Mouse (Mus musculus) frontal cortex, postnatal 14 days (tissue): Measurements from ENCODE around the gene Fto.

Experiments used
- DNase-seq, 2 experiments: peaks; one replicate each; pipeline ENCODE4 v3.0.0; 2022; ENCODE audit warnings: low spot score in 2 of 2

The Fto gene

DNA sequence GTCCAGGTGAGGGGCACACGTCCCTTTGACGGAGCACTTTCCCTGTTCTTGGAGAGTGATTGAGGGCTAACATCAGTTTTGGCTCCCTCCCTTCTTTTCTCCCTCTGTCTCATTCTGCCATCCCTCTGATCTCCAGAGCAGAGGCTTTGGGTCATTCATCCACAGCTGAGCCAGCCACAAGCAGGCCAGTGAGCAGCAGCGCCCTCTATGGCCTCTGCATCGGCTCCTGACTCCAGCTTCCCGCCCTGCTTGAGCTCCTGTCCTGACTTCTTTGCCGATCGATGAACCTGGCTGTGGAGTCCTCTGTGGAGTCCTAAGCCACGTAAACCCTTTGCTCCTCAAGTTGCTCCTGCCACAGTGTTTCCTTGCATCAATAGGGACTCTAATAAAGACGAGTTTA is 10.9 kb downstream of the Fto start:
- DNase-seq, result no peak

DNA sequence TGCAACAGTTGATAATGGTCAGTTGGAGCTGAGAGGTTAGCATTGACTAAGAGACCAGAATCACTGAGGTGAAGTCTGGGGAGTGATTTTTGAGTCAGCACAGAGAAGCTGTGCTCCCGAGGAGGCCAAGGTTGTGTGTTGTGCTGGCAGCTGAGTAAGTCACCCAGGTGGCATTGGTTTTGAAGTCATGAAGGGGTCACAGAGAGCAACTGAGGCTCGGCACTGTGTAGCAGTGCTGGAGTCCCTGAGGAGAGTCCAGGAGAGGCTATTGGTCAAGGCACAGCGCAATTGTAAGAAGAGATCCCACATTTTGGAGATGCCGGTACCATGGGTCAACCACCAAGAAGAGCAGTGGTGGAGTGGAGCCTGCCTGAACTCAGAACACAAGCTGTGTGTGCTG is 11.6 kb downstream of the Fto start:
- no peak for DNase-seq

DNA sequence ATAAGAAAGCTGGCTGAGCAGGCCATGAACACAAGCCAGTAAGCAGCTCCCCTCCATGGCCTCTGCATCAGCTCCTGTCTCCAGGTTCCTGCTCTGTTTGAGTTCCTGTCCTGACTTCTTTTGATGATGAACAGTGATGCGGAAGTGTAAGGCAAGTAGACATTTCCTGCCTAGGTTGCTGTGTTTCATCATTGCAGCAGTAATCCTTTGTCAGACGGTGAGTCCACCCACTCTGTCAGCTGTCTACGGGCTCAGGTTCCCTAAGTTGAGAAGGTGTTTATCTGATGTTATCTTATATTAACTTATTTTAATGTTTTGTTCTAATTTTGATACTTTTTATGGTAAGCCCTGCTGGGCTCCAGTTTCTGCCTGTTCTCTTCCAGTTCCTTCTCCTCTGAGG is 12.7 kb downstream of the Fto start:
- DNase-seq, result no peak

DNA sequence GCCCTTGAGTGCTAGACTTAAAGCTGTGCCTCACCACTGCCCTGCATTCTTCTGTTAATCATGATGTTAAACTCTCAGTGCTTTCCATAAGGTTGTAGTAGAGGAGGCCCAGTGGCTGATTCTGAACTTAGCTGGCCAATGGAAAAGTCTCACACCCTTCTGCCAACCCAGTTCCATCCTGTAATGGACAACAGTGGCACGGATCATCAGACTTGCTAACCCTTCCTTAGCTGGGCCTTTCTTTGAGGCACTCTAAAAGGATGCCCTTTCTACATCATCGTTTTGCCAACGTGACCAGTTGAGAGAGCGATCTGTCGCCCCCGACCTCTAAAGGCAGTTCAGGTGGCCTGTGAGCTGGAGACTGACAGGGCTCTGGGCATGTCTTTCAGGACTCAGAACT is 13.6 kb downstream of the Fto start:
- no peak for DNase-seq

DNA sequence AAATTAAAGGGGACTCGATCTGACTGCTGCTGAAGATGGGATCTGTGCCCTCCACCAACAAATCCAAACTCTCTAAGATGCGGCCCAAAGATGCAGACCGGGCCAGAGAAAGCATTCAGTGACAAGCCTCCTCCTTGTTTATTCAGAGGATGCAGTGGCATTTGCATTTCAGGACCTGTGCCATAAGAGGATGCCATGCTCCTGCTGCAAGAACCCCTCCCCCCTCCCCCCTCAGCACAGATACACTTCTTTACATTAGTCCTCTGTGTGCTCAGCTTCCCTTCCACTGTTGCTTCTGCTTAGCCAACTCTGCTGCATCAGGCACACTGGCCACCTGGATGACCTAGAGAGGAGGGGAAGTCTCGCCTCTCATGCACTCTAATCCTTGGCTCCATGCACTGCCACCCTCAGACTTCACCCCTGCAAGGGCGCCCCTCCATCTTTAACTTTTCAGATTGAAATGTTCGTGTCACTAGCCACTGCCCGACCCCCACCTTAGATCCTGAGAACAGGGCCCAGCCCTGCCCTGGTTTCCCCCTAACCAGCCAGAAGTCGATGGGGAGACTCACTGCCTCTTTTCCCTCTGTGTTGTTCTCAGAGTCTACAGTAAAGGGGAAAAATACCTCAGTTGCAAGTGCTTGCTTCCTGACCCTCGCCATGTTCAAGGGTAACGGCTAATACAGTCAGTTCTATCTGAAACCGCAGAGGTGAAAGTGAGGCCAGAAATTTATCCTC is 14.3 kb downstream of the Fto start:
- DNase-seq, result no peak

DNA sequence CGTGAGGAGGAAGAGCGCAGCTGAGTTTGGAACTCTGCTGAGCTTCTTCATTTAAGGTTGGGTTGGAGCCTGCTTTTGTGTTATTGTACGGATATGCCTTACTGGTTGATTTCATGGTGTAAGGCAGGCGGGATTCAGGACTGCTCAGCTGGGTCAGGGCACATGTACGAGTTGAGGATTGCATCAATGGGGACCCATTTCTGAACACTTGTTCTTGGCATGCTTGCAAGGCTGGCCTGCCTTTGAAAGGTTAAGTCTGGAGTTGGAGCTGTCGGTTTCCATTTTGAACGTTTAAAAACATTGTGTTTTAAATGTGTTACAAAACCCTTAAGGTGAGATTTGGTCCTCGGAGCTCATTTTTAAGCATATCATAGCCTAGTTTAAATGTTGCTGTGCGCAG is 15.7 kb downstream of the Fto start:
- DNase-seq, result no peak

DNA sequence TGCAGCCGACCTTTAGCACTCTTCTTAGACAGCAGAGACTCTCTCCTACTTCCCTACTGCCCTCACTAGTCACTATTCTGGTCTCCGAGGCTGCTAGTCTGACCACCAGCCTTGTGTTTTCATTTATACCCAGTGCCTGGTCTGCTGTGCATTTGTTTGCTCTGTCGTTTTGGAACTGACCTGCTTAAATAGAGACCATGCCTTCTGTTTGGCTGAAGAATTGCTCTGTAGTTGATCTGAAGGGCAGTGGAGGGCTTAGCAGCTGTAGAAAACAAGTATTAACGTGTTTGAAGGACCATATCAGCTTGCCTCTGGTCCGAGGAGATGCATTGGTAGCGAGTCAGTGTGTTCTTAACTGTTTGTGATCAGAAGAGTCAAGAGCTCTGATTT is 16.1 kb downstream of the Fto start:
- no peak for DNase-seq

DNA sequence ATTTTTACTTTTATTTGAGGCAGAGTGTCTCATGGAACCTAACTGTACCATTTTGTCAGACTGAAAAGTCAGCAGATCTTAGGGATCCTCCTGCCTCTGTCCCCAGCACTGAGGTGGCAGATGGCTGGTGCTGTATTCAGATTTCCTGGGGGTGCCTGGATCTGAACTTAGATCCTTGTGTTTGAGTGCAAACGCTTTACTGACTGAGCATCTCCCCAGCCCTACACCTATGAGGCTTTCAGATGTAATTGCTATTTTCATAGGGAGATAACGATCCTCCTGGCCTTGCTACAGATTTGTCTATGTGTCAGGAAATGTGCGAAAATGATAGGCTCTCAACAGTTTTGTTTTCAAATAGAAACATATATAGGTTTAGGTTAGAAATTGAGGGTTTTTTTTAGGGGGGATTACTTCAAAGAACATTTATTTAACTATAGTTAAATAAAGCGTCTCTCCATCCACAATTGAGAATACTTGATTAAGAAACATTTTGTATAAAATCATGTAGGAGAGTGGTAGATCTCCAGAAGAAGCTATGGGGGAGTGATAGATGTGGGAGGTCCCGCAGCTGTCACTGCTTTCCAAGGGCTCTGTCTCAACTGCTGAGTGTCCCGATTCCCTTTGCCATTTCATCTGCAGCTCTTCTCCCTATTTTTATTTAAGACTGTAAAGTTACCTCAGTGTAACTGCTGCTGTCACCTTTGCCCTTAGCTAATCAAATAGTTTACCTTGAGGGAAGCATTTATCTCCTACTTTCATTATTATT is 25.2 kb downstream of the Fto start:
- DNase-seq, result no peak

DNA sequence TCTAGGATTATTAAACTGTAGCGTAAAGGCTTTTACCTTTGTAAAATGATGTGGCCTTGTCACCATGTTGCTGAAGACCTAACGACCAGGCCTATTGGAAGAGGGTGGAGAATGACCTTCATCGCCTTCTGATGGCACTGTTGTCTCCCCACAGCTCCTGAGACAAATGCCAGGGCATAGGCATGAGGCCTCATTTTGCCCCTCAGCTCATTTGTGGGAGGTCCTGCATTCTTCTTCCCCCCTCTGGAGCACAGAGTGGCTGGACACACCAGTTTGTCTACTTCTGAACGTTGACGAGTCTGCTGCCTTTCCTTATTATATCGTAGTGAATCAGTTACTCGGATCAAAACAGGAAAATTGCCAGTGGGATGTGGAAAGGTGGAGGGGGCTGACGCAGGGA is 26.3 kb downstream of the Fto start:
- no peak for DNase-seq

DNA sequence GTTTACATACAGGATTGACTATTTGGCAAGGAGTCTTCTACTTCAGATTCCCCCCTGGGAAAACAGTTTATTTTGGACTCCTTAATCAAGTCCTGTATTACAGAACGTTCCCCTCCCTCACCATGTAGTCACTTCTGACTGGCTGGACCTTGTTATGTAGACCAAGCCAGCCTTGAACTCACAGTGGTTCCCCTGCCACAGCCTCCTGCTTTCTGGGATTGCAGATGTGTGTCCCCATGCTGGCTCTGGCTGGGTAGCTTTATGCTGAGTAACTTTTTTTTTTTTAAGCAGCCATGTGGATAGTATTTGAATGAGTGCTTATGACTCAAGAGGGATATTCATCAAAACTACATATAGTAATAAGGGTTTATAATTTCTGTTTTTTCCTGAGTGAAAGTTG is 27.4 kb downstream of the Fto start:
- DNase-seq, result no peak

DNA sequence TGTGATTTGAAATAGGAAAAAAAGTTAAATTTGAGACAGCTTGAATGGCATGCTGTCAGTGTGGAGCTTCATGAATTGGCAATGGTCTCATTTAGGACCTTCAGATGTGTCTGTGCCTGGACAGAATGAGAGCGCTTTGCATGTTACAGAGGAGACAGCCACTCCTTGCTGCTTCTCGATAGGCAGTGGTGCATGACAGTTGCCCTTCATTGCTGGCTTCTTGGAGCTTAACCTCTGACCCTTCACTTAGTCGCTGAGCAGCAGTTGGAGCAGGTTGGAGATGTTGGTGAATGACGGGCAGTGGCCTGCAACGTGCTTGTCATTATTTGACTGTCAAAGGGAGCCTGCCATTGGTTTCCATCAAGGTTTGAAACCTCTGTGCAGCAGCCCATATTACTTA is 28.9 kb downstream of the Fto start:
- no peak for DNase-seq

DNA sequence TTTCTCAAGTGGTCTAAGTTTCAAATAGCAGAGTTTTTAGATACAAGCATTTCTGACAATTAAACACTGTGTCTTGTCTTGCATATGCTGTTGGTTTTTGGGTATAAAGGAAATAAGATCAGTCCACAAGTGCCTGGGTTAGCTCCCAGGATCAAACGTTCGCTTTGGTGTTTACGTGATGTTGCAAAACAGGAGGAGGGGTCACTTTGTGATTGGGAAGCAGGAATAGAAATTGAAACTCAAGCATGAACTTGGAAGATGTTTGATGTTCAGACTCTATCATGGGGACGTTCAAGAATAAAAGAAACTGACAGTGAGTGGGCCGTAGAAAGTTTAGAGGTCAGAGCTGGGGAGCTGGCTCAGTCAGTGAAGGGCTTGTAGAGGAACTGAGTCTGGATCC is 29.5 kb downstream of the Fto start:
- DNase-seq, result no peak

DNA sequence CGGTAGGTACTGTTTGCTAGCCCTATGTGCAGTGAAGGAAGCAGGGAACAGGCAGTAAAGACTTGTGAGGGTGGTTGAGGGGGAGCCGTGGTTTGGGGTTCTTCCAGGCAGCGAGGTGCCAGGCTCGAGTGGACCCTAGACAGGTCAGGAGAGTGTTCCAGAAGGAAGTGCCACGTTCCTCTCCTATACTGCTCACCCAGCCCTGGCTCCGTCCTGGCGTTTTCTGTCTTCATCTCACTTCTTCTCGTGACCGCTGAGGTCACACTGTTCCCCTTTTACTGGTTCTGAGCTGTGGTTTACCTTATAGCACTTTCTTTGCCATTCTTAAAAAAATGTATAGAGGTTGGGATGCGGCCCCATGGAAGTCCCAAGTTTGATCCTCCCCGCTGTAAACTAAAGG is 31.3 kb downstream of the Fto start:
- DNase-seq, result no peak

DNA sequence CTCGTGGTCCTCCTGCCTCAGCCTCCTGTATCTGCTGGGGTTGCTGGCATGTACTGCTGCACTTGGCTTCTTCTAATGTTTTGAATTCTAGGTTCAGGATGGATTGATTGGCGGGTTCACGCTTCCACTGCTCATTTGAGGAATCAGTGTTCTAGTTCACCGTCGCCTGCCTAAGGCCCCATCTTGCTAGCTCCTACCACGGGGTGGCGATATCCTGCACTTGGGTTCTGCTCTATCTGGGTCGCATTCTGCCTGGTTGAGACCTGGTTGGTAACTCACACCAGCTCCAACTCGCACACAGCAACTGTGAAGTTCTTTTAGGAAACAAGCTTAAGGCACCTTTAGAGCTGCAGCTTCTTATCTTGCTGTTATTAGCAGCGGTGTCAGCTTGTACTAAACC is 33.8 kb downstream of the Fto start:
- no peak for DNase-seq

DNA sequence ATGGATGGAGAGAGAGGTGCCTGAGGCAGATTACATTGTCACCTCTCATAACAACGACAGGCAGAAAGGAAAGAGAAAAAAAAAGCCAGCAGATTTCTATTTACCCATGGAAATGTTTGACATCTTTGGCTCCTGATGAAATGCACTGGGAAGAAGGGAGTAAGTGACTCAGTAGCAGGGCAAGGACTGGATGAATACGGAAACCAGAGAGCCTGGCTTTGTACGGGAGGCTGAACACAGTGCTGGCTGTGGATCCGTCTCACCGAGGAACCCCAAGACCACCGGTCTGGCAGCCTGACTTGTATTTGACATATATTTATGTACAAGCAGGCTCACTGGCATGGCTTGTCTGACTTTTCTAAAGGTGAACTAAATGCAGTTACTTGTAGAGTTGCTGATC is 34.3 kb downstream of the Fto start:
- no peak for DNase-seq

DNA sequence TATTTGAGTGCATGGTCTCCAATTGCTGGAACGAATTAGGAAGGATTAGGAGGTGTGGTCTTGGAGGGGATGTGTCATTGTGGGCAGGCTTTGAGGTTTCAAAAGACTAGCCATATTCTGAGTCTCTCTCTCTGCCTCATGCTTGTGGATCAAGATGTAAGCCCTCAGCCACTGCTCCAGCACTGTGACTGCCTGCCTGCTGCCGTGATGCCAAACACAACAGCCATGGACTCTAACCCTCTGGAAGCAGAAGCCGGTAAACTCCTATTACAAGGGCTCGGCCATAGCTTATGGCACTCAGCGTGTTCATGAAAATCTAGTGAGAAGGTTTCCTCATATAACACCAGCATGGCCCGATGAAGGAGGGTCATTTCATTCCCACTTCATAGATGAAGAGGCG is 36.5 kb downstream of the Fto start:
- DNase-seq, result no peak

DNA sequence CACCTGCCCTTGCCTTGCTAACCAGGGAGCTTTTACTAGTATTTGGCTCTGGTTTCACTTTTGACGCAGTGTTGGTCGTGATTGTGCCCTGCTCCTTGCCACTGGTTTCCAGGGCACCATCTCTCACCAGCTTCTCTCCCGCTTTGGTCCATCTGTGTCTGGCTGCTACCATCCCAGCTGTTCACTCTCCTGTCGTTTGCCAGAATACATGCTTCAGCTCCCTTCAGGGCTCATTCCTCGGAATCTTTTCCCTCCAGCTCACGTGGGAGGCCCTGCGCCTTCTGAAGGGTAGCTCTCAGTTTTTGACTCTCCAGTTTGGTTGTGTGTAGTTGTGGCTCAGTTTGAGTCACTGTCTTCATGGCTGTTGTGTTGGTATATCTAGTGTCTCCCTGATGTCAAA is 37.3 kb downstream of the Fto start:
- no peak for DNase-seq

DNA sequence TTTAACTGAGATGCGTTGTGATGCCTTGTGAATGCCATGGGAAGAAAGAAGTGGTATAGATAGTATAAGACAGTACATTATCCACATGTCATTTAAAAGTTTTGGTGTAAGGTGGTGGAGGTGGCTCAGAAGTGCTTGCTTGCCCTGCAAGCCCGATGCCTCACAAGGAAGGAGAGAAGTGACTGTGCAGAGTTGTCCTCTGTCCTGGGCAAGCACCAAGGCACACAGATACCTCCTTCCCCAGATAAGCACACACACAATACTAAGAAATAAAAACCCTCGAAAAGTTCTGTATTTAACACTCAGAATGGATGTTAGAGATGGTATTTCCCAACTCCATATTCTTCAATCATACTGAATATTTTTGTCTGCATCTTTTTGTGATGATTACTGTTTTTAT is 39.3 kb downstream of the Fto start:
- no peak for DNase-seq

DNA sequence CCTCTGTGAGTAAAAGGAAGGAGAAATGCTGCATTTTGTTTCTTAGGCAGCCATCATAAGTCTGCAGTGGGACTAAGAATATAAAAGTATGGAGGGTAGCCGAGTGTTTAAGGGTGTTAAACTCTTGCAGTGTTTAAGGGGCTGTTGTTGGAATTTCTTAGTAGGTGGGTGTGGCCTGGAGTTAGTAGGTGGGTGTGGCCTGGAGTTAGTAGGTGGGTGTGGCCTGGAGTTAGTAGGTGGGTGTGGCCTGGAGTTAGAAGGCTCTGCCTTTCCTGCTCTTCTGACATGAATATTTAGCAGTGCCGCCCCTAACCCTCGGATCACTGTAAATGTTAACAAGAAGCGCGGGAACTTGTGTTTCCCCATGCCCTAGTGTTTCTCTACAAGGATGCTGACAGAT is 39.7 kb downstream of the Fto start:
- no peak for DNase-seq

DNA sequence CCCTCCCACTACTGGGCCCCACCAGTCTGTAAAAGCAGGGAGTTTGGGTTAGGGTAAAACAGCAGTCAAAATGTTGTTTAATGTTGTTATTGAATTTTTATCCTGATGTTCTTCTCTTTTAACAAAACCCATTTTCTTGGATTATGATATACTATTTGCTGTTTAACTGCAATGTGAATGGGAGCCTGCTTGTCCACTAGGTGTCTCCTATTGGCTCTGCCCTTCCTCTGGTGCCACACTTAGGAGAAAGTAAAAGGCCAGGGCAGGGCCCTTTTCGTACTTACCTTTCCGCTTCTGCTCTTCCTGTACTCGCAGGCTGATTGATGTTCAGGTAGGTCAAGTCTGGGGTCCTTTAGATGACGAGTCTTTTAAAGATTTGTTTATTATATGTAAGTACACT is 40.6 kb downstream of the Fto start:
- no peak for DNase-seq

DNA sequence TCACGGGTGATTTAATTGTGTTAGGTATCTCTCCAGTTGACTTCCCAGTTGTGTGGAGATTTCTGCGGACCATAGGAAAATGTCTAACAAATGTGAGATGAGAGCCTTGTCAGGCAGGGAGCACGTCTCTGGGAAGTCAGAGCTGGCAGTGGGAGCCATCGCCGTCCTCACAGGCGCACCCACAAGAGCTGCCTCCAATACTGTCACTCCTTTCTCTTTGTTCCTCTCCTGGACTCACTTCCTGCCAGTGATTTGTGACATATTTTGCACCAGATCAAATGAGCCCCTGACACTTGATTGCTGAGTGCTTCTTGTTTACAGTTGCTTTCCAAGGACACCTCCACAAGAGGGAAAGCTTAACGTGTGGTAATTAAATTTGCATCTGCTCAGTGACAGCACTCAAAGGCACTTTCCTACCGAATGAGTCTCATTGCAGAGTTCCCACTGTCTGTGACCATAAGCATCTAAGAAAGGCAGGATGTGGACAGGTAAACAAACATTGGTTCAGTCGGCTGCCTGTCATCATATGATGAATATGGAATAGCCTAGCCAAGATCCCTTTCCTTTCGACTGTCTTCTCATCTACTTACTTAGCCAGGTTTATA is 42.1 kb downstream of the Fto start:
- no peak for DNase-seq

DNA sequence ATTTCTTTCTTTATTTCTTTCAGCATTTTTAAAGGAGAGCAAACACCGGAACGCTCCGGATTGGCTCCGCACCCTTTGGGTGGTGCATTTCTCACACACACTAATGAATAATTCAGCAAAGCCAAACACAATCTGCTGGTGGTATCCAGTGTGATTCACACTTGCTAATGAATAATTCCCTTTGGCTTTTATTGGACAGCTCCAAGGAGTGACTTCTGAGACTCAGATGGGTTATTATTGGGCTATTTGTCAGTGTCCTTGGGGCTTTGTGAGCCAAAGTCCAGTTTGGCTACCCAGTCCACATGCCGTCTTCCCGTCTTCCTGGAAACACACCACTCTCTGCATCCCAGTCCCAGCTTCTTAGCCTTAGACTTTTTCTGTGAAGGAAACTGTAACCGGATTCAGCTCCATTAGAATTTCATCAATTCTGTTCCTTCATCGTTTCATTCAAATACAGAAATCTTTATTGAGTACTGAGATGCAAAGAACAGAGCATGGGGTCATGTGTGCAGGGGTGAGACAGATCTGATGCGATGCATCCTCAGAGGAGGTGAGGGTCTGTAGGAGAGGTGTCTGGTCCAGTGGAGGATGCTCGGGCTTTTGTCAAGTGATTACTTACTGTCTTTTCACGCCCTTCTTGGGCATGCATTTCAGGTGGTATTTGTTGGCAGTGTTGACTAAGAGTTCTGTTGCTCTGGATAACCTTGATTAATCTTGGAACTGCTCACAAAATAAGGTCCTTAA is 42.8 kb downstream of the Fto start:
- no peak for DNase-seq
